Mouse (Mus musculus) CH12.LX (cell line): ENCODE measurements at regions not wholly inside any gene's neighbourhood (a gene's known extent, or its start where the extent isn't known, plus 50 kb on each side); places are given as distances from the start of the nearest gene placed in this dataset.

ENCODE experiments used
- CTCF ChIP-seq, 2 experiments: IDR thresholded peaks in 1 of 2; conservative IDR thresholded peaks in 1 of 2; 2 replicates each; pipeline ENCODE4 v1.5.1; 2011 to 2012; ENCODE audit warnings: low read depth in 2 of 2, low read length in 2 of 2, improper control_type of control experiment in 1 of 2, inconsistent platforms in 1 of 2, mild to moderate bottlenecking in 1 of 2, moderate library complexity in 1 of 2
- JUND ChIP-seq: conservative IDR thresholded peaks from 2 replicates; pipeline ENCODE4 v1.6.1; 2011; ENCODE audit warnings: low read depth, low read length, improper control_type of control experiment
- KAT2A ChIP-seq: IDR thresholded peaks from 2 replicates; pipeline ENCODE4 v1.6.1; 2012; ENCODE audit warnings: low read length, improper control_type of control experiment, inconsistent platforms; ENCODE audit not compliant: insufficient replicate concordance
- MAX ChIP-seq: IDR thresholded peaks from 2 replicates; pipeline ENCODE4 v1.6.1; 2011; ENCODE audit warnings: low read length, improper control_type of control experiment
- MAZ ChIP-seq: IDR thresholded peaks from 2 replicates; pipeline ENCODE4 v1.6.1; 2012; ENCODE audit warnings: low read depth, mild to moderate bottlenecking, inconsistent platforms, low read length, improper control_type of control experiment, moderate library complexity
- MYC ChIP-seq: IDR thresholded peaks from 2 replicates; pipeline ENCODE4 v1.6.1; 2011; ENCODE audit warnings: low read depth, mild to moderate bottlenecking, improper control_type of control experiment, low read length
- POLR2A ChIP-seq: IDR thresholded peaks from 2 replicates; pipeline ENCODE4 v1.6.1; 2011; ENCODE audit warnings: low read depth, mild to moderate bottlenecking, improper control_type of control experiment, low read length
- POLR2AphosphoS2 ChIP-seq: IDR thresholded peaks from 2 replicates; pipeline ENCODE4 v1.6.1; 2011; ENCODE audit warnings: low read depth, low read length, improper control_type of control experiment
- TCF12 ChIP-seq: IDR thresholded peaks from 2 replicates; pipeline ENCODE4 v1.6.1; 2014; ENCODE audit warnings: low read depth, mild to moderate bottlenecking, inconsistent platforms, low read length, improper control_type of control experiment
- UBTF ChIP-seq: IDR thresholded peaks from 2 replicates; pipeline ENCODE4 v1.6.1; 2012; ENCODE audit warnings: low read depth, mild to moderate bottlenecking, inconsistent platforms, low read length, improper control_type of control experiment, moderate library complexity
- ZC3H11A ChIP-seq: IDR thresholded peaks from 2 replicates; pipeline ENCODE4 v1.6.1; 2012; ENCODE audit warnings: low read depth, mild to moderate bottlenecking, inconsistent platforms, low read length, improper control_type of control experiment

- TF ChIP-seq POLR2AphosphoS2: no peak
- no peak for TF ChIP-seq POLR2A
- no peak for TF ChIP-seq KAT2A
- no peak for TF ChIP-seq MAZ
- no peak for TF ChIP-seq MYC
- no peak for TF ChIP-seq ZC3H11A
- TF ChIP-seq CTCF (conservative IDR thresholded peaks at IDR 0.05 in 1 of 2, IDR thresholded peaks at IDR 0.05 in 1 of 2; ENCODE audit: low read depth in 2 of 2, low read length in 2 of 2): no peak
- TF ChIP-seq TCF12: no peak
- no peak for TF ChIP-seq UBTF
- TF ChIP-seq JUND: no peak
- no peak for TF ChIP-seq MAX
Observed at GRCm38 (mm10) chr15:88503896-88504295, 96.2 kb upstream of the Zdhhc25 start.
